Mouse (Mus musculus): ENCODE measurements around the gene Stard3.
A peak's percentile ranks its signal among the peaks of the same experiment; 100 is the strongest.
"Not testable (repeated sequence)": the region's sequence is repeated elsewhere in the genome, so short reads cannot be mapped to it uniquely, and the experiment has no call there.

The Stard3 gene

DNA sequence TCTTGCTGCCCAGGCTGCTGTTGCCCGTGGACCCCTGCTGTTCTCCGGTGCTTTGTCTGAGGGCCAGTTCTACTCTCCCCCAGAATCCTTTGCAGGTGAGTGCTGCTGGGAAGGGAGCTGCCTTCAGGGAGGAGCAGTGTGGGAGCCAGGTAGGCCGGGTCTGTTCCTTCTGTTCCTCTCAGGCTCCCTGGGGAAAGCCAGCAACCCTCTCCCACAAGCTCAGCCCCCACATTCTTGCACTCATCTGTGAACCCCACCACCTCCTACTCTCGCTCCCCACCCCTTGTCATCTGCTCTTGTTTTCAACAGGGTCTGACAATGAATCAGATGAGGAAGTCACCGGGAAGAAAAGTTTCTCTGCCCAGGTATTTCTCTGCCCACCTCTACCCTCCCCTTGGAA is 18.6 kb downstream of the Stard3 start:
- DNase-seq (ENCODE audit: low spot score): no peak

DNA sequence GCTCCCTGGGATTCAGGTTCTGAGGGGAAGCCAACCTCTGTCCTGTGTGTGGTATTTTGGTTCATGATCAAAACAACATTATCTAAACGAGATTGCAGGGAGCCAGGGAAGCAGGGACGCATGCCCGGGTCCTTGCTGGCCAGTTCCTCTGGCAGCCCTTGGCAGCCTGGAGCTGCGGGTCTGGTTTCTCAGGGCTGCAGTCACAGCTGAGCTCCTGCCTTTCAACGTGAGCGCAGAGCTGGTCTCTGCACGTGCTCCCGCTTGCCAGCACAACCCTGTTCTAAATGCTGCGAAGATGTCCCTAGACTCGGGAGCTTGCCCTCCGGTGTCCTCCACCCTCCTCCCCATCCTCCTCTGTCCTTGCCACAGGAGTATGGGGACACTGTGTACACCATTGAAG is 19.6 kb downstream of the Stard3 start:
- no peak for DNase-seq (ENCODE audit: low spot score)

DNA sequence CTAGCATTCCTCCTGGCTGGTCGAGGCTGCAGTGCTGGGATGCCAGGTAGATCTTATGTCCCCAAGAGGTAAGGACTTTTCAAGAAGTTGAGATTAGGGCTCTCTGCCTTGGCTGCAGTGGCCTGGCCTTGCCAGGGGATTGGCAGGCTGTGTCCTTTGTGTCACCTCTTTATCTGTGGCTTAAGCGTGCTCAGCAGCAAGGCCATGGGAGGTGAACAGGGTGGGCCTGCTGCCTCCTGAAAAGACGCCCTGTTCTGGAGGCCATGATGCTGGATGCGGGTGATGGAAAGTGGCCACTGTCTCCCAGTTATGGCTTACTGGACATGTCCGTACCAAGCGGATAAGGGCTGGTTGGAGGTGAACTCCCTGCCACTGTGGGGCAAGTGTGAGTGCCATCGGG is 21.2 kb downstream of the Stard3 start:
- no peak for DNase-seq (ENCODE audit: low spot score)

GRCm38 (mm10) chr11:98380106-98380505 is 21.9 kb downstream of the Stard3 start:
- no peak for DNase-seq (ENCODE audit: low spot score)

DNA sequence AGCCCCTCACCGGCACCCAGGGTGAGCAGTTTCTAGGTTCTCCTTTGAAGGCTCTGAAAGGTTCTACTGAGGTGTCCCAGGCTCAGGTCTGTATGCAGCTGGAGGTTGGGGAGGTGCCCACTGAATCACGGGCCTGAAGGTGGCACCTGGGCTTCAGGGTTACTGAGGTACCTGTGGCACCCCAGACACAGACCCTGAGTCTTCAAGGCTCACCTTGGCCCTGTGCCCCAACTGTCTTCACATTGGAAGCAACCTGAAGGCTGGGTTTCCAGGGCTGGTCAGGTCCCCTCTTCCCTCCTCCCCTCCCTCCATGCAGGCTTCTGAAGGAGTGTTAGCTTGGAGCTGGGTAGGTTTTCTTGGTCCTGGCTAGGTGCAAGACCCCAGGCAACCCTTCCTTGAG is 23.5 kb downstream of the Stard3 start:
- DNase-seq (ENCODE audit: low spot score): no peak

DNA sequence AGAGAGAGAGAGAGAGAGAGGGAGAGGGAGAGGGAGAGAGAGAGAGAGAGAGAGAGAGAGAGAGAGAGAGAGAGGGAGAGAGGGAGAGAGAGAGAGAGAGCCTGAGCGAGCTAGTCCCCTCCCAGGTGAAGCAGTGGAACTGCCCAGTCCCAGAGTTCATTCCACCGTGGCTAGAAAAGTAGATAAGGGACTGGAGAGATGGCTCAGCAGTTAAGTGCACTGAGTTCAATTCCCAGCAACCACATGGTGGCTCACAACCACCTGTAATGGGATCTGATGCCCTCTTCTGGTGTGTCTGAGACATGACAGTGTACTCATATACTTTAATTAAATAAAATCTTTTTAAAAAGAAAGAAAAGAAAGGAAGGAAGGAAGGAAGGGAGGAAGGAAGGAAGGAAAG is 24.2 kb downstream of the Stard3 start:
- not testable (repeated sequence) for DNase-seq (ENCODE audit: low spot score)

- no peak for DNase-seq (ENCODE audit: low spot score)
Observed at GRCm38 (mm10) chr11:98383261-98384030, 25.3 kb downstream of the Stard3 start, which contains the start of gene Tcap. Gene Tcap, plus strand, starts transcription at chr11:98383811.

GRCm38 (mm10) chr11:98384216-98384615 is 26.0 kb downstream of the Stard3 start:
- no peak for DNase-seq (ENCODE audit: low spot score)

DNA sequence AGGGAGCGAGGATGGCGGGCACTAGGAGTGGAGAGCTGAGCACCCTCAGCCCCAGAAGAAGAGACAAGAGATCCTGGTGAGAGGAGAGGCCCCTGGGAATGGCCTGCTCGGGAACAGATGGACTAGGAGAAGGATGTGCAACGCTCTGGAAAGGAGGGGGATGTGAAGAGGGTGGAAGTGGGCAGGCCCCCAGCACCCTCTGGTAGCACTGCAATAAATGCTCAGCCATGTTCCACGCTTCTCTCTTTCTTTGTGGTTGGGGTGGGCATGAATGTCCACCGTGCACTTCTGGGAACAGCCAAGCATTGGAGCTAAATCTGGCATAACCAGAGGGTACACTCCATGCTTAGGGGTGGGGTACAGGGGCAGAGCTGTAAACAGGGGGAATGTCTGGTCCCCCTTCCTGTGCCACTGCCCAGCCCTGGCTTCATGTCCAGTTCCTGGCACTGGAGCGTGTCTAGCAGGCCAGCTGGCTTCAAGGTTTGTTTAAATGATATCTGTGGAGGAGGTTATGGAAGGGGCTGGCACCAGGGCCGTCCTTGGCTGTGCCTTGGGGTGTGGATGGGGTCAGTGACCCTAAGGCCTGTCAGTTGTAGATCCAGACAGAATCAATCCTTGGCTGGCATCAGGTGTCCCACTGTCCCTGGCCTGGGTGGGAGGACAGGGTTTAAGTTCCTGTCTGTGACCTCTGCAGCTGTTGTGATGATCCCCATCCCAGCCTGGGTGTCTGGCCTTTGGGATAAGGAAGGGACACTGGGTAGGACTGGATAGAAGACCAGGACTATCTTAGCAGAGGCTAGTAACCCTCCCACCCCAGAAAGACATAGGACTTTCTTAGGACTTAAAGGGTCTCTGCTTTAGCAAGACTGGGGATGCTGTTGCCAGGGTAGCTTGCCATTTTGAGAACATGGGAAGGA is 26.8 kb downstream of the Stard3 start:
- no peak for DNase-seq (ENCODE audit: low spot score)

DNA sequence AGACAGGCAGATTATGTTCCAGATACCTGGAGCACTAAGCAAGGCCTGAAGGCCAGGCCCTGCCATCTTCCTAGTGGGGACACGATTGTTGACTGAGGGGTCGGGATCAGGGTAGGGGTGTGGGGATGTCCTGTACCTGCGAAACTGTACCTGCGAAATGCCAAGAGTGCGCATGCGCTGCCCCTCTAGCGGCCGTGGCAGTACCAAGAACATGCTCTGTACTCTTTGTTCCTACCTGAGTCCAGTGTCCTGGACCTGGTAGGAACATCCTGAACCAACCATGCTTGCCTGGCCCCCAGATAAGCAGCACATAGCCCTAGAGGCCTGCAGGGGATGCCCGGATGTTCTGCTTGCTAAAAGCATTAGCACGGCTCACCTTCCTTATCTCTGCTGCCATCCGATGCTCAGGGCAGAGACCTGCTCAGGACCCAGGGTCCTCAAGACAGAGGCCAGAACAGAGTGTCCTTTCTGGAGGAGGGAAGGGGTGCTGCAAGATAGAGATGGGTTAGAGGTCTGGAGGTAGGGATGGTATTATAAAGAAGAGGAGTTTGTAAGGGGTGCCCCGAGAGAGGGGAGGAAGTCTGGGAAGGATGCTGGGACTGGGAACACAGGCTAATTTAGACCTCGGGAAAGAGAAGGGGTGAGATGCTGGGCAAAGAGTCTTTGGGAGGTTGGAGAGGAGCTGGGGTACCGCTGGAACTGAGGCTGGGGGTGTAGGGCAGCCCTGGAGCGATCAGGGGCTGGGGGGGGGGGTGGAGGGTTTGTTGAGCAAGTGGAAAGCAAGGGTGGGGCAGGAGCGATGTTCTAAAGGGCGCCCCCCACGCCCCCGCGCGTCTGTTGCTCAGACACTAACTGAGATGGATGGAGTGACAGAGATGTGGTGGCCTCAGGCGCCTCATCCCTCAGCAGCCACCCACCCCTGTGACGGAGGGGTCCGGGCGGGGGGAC is 27.7 kb downstream of the Stard3 start, which contains the start of gene Pnmt:
Pnmt (plus strand) TSS at position 813 of the 948 bp plus-strand sequence.
- no peak for DNase-seq (ENCODE audit: low spot score)

GRCm38 (mm10) chr11:98386596-98386995 is 28.4 kb downstream of the Stard3 start:
- DNase-seq (ENCODE audit: low spot score): no peak

DNA sequence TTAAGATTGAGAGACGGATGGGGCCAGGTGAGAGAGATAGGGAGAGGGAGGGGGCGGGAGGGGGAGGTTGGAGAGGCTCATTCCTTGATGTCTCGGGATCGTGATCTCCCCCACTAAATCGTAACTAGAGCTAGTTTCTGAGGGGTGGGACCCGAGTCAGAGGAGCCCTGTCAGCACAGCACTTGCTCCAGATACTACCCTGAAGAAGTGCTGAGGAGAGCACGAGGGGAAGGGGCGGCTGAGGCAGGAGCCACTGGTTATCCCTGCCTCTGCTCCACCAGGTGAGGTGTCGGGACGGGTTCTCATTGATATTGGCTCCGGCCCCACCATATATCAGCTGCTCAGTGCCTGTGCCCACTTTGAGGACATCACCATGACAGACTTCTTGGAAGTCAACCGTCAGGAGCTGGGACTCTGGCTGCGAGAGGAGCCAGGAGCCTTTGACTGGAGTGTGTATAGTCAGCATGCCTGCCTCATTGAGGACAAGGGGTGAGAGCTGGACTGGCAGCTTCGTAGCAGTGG is 28.9 kb downstream of the Stard3 start:
- no peak for DNase-seq (ENCODE audit: low spot score)

DNA sequence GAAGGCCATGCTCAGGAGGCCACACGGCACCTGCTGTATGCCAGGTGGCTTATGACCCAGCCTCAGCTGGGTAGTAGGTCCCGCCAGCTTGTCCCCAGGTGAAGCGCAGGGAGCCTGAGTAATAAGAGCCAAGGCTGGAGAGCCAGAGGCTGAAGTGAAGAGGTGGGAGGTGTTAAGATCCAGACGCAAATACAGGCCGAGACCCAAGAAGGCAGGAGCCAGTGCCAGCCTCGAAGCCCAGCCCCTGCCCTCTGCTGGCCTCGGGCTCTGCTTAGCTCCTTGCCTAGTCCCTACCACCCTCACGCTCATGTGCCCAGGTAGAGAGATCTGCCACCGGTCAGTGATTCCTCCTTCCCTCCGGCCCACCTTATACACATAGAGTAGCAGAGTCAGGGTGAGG is 30.1 kb downstream of the Stard3 start:
- DNase-seq (ENCODE audit: low spot score): no peak

DNA sequence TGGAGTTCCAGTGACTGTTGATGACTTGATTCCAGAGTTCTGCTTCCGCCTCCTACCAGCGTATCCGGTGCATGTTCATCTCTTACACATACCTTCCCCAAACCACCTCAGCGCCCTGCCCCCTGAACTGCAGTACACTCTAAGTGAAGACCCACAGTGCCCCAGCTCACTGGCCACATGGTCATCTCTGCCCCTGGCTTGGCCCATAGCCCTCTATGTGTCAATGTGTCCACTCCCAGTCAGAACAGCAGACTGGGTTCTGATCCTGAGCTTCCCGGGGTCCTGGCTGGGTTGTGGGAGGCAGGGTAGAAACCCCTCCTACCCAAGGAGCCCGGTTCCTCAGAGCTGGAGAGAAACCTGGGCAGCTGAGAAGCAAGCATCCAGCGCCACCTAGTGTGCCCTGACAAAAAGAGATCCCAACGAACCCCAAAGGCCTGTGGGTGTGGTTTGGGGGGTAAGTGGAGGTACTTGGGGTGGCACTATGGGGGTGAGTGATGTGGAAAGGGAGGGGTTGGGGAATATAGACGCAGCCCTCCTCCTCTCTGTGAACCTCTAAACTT is 31.1 kb downstream of the Stard3 start:
- DNase-seq (ENCODE audit: low spot score): peak; percentile 31

DNA sequence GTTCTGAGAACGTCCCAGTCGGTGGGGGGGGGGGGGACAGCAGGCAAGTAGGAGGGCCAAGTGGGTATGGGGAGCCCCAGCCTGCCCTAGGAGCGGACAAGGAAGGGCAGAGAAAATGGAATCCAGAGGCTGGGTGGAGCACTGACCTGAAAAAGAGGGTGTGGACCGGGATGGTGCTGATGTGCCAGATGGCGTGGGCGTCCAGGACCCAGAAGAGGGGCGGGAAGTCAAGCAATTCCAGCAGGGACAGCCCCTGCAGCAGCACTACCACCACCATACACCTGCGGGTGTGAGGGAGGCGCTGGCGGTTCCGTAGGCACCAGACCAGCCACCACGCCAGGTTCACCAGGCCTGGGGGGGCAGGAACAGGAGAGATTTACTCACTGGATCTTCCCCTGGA is 32.0 kb downstream of the Stard3 start:
- DNase-seq (ENCODE audit: low spot score): no peak

- no peak for DNase-seq (ENCODE audit: low spot score)
Observed at GRCm38 (mm10) chr11:98392034-98392433, 33.9 kb downstream of the Stard3 start.

DNA sequence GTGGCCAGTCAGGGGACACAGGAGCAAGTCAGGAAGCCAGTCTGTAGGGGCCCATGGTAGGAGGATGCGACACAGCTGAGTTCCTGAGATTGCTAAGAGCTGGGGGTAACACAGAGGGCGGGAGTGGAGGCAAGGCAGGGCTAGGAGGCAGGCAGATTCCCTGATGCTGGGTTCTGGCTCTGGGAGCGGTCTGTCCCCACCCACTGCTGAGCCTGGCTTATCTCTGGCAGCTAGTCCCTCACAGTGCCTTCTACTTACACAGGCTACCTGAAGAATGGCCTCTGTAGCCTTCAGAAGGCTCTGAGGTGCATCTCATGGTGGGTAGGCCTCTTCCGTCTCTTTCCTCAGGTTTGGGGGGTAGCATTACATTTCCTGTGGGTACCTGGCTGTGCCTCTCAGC is 34.5 kb downstream of the Stard3 start:
- no peak for DNase-seq (ENCODE audit: low spot score)

DNA sequence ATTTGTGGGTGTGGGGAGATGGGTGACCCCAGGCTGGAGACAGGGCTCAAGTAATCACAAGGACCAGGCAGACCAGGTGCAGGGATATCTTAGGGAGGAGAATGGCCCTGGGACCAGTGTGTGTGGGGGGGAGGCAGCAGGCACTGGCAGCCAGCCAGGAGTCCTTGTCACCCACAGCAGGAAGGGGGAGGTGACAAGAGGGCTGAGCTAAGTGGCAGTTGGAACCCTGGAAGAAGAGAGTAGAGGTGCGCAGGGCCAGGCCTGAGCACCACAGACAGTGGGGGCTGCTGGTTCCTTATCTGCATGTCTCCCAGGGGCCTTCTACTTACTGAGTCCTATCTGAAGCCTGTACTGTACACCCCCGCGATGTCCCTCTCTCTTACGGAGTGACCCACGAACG is 35.1 kb downstream of the Stard3 start:
- no peak for DNase-seq (ENCODE audit: low spot score)

DNA sequence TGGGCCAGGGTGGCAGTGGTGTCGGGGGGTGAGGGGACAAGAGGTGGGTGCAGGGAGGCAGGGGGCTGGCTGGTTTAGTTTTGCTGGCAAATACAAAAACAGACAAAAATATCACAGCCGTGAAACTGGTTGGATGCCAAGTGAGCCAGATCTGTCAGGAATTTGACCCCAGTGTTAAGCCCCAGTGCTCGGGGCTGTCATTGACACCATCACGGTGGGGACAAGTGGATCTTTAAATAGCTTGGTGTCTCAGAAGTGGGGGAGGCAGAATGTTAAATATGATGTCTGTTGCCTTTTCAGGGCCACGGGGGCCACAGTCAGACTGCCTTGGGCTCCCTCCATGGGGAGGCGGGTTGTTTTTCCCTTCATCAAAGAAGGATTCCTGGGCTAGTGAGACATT is 36.1 kb downstream of the Stard3 start:
- DNase-seq (ENCODE audit: low spot score): no peak

DNA sequence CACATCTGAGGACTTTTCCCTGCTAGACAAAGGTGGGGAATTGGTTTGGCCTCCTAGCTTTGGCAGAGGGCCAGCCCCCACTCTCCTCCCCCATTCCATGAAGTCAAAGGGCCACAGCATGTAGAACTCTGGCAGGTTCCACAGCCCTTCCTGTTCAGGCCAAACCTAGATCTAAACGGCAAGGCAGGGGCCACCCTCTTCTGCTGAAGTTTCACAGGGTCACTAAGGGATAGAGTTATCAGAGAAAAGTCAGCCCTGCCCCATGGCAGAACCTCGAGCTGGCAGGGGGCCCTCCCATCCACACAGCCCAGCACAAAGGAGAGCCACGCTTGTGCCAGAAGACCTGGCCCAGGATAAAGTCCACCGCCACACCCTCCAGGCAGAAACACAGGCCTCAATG is 36.9 kb downstream of the Stard3 start:
- no peak for DNase-seq (ENCODE audit: low spot score)

DNA sequence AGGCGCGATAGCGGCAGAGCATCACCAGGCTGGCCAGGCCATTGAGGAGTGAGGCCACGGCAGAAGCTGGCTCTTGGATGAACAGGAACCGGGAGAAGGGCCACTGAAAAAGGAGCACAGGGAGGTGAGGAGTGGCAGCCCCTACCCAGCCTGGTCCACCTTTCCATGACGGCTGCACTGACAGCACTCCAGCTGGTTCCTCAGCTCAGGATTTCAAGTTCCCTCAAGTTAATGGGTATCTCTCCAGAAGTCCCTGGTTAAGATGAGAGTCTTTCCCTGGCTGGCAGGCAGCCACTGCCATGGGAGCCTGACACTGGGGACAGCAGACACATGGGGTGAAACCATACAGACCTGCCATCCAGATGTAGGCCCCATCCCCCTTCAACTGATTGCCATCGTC is 39.8 kb downstream of the Stard3 start:
- DNase-seq (ENCODE audit: low spot score): no peak

All from urinary bladder, postnatal 25 days (tissue).